Mouse (Mus musculus) retina, postnatal 1 day (tissue): ENCODE data around the gene Alox15.
"Not testable (repeated sequence)": the region's sequence is repeated elsewhere in the genome, so short reads cannot be mapped to it uniquely, and the experiment has no call there.

ENCODE experiments used
- DNase-seq: peaks from one replicate; pipeline ENCODE4 v3.0.0-alpha.2; 2012

The Alox15 gene

DNA sequence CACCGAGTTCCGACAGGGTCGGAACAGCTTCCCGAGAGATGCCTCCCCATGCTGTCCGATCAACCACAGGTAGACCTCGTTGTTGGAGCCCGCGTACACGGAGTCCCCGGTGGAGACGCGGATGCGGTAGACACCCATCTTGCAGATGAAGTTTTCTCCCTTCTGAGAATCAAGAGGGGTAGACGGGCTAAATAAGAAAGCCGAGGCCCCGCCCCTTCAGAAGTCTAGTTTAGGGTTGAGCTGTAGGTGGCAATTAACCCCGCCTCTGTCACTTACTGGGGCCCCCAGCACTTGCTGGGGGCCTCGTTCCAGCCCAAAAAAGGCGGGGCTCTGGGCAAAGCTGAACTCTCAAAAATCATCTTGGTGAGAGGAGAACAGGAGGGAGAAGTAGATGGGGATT lies at the start of gene Alox15:
Alox15 (minus strand) TSS at position 164 of the 400 bp plus-strand sequence.
- DNase-seq = peak; percentile 15

DNA sequence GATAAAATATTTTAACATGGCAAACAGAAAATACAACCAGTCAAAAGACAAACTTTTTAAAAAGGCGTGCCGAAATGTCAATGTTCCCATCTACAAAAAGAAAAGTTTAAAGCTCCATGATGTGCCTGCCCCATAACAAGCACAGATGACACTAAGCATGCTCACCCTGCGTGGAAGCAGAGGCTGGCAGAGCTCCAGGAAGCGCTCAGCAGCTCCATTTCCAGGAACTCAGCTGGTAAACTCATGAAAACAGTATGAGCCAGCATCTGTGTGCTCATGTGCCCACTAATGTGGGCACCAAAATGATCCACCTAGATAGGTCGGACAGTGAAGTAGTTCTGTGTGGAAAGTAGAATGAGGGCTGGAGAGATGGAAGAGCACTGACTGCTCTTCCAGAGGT lies 37.6 kb upstream of the Alox15 start:
- no peak for DNase-seq

DNA sequence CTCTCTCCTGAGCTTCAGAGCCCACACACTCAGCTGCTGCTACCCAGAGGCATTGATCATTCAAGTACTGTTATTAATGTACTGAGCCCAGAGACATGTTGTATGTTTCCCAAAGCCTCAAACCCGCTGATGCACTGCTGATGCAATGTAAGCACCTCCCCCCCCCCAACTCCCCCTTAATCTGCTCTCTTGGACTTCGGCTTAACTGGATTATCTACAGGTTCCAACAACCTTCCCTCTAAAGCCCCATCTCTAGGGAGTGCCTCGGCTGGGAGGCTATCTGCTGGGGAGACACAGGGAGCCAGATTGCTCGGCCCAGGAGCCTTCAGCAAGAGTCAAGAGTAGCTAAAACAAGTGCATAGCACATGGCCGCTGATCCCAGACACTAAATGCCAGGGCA lies 35.6 kb upstream of the Alox15 start:
- DNase-seq = peak; percentile 67

DNA sequence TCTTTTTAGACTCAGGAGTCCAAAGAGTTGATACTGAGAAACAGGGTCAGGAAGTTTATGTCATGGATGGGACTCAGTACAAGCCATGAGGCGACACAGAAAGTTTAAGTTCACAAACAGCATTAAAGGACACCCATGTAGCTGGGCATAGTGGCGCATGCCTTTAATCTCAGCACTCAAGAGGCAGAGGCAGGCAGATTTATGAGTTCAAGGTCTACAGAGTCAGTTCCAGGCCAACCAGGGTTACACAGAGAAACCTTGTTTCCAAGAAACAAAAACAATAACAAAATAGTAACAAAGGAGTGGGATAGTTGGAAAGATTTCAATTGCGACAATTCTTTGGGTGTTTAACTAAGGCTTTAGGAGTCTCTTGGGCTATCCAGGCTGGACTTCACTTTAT lies 32.3 kb upstream of the Alox15 start:
- DNase-seq = no peak

DNA sequence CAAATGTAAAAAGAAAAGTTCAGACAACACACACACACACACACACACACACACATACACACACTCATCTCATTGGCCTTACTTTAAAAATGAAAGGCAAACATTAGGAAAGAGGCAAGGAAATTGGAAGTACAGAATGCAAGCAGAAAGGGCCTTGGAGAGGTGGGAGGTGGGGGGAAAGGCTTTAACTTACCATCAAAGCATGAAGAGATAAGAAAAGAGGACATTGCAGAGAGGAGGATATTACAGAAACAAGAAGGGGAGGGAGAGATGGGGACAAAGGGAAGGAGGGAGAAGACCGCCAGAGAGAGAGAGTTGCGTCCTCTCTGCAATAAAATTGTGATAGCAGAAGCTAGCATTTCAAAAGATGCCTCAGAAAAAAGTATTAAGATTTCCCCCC lies 29.5 kb upstream of the Alox15 start:
- no peak for DNase-seq

DNA sequence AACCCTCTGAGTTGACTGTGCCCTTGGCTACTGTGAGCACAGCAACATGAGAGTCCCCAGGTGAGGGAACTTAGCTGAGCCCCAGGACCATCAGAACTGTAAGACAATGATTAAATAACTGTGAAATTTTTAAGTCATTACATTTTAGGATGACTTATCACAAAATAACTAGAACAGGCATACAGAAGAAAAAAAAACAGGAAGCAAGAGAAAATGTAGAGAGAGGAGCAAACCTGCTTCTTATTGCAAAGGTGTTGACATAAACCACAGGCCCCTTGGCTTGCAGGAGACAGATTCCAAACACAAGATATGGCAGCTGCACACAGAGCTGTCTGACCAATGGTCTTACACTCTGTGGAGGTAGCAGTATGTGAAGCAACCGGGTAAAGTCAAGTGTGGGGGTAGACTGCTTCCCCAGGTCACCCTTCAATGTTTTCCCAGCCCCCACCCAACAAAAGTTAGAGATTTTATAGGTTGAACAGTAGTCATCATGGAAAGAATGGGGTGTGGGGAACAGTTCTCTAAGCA lies 28.7 kb upstream of the Alox15 start:
- DNase-seq = no peak

DNA sequence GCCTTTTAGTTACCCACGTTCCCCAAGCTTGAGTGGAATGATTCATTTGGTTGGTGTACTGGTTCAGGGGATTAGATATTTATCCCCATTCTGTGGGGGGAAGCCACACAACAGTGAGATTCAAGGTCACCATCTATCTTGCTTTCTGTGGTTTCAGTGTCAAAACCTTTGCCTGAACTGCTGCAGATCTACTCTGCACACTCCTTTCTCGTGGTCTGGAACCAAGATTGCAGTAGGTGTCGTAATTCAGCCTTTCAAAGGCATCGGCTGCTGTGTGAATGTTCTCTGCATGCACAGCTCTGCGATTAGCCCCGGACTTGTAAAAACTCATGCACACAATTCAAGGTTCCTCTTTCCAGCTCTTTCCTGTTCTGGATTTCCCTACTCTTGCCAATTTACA lies 24.2 kb upstream of the Alox15 start:
- DNase-seq = no peak

DNA sequence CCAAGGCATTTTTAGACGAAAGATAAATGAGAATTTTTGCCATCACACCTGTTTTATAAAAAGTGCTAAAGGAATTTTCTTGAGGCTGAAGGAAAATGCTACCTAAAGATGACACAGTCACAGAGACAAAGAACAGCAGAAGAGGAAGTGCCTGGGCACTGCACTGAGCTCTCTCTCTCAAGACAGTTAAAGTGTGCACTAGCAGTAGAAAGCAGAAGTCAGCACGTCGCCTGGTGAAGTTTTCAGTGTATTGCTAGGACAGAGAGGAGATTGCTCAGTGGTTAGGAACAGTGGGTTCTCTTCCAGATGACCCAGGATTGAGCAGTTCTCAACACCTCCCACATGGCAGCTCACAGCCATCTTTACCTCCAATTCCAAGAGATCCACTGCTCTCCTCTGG lies 22.5 kb upstream of the Alox15 start:
- DNase-seq = no peak

DNA sequence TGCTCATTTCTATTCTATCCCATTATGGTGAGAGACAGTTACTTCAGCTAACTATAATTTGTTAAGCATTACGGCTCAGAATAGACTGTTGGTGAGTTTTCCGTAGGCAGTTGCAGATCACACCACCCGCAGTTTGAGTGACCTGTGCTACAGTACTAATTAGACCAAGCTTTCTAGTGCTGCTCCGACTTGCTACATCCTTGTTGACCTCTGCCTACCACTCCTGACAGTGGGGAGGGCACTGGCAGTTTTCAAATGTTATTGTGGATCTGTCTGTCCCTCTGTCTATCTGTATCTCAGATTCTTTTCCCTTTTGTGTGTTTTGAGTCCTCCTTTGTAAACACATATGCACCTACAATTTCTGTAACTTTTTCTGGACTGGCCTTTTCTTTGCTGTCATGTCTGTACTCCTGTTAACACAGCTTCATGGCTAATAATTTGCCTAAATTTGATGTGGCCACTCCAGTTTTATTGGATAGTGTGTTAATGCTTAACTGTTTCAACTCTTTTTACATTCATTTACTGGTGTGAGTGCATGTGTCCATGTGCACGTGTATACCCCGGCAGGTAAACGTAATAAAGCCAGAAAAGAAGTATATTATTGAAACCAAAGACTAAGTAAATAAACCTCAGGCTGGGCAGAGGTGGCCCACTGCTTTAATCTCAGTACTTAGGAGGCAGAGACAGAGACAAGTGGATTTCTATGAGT lies 21.2 kb upstream of the Alox15 start:
- no peak for DNase-seq

DNA sequence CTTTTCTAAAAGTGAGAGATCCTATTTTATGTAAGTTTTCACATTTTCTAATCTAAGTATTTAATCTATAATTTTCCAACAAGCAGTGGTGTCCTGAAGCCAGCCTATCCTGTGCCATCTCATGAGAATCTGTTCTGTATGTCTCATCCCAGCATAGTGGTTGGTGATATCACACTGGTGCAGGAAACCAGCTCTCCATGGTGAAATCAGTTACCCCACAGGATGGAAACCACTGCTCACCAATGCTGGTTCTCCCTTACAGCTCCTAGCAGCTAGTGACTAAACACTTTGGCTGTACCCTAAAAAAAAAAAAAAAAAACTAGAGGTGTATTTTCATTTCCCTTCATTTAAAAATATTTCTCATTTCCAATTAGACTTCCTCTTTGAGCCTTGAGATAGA lies 20.6 kb upstream of the Alox15 start:
- DNase-seq = no peak

DNA sequence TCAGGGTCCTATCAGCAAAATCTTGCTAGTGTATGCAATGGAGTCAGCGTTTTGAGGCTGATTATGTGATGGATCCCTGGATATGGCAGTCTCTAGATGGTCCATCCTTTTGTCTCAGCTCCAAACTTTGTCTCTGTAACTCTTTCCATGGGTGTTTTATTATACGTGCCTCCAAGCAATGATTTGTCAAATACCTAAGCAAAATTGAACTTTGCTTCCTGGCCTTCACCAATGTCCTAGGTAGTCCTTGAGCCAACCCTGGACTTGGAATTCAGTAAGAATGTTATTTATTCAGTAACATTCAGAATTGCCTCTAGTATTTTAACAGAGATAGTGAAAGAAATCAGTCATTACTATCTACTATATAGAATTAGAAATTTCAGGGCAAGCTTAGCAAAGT lies 16.8 kb upstream of the Alox15 start:
- DNase-seq = not testable (repeated sequence)

DNA sequence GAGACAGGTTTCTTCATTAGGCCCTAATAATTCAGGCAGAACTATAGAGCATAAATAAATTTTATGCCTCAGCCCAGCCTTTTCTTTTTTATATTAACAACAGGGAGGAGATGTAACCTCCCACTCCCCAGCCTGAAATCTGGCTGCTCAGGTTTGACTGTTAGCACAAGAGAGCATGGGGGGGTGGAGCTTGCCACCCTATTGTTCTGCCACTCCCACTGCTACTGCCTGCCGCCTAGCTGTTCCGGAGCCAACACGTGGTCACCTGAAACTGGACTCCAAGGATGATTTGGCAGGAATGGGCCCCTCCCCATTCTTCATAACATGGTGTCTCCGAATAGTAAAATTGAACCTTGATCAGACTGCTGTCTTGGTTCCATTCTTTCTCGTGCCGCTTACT lies 15.9 kb upstream of the Alox15 start:
- DNase-seq = not testable (repeated sequence)

DNA sequence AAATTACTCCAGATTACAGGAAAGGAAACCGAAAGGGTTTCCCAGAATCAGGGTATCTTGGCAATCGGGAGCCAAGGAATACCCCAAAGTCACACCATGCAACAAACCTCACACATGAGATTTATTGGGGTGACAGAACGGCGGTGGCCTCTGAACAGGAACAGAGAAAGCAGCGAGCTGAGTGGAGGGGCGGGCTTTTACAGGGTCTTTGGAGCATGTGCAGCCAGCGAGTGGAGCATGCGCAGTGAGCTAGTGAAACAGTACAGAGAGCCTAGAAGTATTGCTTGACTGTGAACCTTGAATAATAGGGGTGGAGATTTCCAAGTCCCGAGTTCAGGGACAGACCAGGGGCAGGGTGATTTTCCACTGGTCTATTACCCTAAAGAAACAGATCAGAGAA lies 3.2 kb downstream of the Alox15 start:
- DNase-seq = no peak

DNA sequence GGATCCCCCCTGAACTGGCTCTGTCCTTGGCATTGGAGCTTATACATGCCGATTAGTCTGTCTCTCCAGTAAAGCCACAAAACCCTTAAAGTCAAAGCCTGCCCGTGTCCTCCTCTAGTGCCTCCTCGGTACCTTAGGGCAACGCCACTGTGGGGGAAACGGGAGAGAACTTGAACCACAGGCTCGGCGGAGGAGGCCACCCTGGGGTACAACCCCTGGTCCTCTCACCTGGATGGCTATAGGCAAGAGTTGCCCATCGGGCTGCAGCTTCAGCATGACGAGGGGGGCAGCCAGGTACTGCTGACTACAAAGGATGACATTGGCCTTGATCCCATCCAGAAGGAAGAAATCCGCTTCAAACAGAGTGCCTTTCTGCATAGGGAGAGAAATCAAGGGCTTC lies 4.0 kb downstream of the Alox15 start:
- no peak for DNase-seq

DNA sequence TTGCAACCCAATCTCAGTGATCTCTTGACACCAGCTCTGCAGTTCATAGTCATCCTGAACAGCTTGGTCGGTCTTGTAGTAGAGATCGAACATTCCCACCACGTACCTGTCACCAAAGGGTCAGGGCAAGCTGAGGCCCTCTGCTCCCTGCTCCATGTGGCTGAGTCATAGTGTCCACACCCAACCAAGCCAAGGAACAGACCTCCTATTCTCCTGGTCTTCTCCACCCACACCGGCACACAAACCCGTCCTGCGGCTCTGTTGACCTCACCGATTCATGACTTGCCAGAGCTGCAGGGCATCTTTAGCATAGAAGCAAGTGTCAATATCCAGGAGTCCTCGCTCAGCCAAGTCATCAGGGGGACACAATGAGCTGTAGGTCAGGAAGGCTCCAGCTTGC lies 6.3 kb downstream of the Alox15 start:
- DNase-seq = no peak

DNA sequence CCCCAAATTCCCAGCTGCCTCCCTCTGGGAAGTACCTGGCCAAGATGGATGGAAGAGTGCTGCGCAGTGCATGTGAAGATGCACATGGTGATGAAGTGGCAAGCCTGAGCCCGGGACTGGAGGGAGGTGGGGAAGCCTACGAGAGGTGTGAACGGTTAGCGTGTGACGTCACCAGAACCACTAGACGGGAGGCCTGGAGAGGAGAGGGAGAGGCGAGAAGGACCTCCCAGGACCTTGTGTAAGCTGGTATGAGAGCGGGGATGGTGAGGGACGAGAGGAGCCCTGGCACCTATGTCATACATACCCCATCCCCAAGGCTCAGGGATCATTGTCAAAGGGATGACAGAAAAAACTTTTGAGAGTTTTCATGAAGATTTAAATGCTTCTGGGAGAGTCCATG lies 6.8 kb downstream of the Alox15 start:
- no peak for DNase-seq

DNA sequence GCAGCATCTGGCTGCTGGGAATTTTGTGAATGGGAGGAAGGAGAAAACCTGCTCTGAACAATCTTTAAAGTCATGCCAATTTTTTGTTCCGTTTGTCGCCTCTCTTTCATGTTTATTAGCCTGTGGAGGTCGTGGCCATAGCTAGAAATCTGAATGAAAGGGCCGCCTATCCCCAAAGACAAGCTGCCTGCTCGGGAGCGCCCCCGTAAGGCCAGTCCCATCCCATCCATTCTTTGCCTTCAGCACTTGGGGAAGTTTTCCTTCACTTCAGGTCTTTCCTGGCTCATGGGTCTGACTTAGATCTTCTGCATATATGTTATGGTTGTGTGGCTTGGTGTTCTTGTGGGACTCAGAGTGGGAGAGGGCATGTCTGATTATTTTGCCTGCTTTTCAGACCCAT lies 12.3 kb downstream of the Alox15 start:
- DNase-seq = no peak

DNA sequence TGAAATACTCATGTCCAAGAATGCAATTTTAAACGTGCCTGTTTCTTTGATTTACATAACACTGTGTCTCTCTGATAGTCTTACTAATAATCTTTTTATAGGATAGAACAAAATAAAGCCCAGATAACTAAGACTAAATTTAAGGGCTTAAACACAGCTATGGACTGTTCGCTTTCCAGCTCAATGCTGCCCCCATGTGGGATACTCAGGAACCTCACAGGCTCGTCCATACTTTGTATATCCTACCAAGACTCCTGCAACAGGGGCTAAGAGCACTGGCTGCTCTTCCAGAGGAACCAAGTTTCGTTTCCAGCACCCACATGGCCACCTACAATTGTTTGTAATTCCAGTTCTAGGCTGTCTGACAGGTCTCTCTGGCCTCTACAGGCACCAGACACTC lies 17.4 kb downstream of the Alox15 start:
- peak; percentile 67 for DNase-seq

DNA sequence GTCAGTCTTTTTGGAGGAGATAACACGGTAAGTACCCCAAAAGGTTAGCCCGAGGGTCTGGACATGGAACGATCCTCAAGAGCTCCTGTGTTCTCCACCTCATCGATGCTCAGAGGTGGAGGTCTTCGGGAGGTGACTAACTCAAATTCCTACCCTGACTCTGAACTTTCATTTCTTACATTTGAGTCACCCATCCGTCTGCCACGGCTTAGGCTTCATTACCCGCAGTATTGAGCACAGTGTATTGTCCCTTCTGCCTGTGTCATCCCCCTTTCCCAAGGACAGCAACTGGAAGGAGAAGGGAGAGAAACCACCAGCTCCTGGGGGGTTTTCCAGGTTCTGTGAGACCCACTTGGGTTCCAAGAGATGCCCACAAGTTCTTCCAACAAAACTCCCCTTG lies 27.1 kb downstream of the Alox15 start:
- no peak for DNase-seq

DNA sequence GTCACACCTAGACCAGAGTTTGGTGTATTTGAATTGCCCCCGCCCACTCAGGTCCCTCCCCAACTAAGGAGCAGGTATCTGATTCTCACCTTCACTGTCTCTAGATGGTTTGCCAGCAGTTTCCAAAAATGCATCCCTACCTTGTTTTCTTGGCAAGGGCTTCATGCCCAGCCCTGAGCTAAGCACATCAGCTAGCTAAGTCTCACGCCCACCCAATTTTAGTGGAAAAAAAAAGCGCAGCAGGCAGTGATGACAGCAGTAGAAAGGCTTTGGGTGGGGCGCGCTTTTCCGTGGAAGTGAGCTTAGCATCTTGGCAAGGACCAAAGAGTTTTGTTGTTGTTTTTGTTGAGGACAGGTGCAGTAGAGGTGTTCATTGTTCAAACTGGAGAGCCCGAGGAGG lies 29.3 kb downstream of the Alox15 start, which contains the start of gene Alox12e:
Alox12e (minus strand) TSS at position 101 of the 400 bp plus-strand sequence.
- no peak for DNase-seq

DNA sequence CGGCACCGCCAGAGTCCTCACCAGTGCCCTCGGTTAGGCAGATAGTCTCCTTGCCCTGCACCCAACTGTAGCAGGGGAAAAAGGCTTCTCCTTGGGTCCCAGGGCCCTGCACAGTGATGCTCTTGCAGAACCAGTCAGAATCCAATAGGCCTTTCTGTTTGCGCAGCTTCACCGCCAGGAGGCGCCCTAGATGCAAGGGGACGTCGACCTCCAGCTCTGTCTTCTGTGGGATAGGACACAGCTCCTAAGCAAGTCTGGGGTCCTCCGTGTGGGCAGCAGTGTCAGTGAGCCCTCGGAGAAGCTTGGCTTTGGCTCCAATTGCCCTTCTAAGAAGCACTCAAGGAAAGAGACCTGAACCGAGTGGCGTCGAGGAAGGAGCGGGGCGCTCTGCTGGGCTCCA lies 30.2 kb downstream of the Alox15 start:
- peak; percentile 73 for DNase-seq

DNA sequence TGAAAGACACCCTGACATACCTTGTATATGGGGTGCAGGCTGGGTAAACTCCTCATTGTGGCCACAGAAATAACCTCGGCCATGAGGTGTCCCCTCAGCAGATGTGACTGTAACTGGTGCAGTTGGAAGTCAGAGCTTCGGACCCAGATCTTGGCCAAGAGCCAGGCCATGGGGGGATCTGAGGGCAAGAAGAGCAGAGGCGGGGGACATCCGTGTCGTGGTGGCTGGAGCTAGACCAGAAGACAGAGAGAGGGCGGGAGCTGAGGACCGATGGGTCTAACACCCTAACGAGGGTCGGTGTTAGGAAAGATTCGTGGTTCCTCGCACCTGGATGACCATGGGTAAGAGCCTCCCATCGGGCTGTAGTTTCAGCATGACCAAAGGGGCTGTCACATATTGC lies 32.2 kb downstream of the Alox15 start:
- DNase-seq = no peak

DNA sequence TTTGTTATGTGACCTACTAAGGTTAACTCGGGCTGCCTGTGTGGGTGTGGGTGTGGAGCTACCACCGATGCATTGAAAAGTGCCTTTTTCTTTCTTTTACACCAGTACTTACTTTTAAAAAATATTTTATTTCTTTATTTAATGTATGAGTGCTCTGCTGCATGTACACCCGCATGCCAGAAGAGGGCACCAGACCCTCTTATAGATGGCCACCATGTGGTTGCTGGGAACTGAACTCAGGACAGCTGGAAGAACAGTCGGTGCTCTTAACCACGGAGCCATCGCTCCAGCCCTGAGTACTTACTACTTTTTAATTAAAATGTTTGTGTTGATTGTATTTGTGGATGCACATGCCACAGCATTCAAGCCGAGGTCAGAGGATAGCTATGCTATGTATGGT lies 38.0 kb downstream of the Alox15 start:
- DNase-seq = peak; percentile 22

DNA sequence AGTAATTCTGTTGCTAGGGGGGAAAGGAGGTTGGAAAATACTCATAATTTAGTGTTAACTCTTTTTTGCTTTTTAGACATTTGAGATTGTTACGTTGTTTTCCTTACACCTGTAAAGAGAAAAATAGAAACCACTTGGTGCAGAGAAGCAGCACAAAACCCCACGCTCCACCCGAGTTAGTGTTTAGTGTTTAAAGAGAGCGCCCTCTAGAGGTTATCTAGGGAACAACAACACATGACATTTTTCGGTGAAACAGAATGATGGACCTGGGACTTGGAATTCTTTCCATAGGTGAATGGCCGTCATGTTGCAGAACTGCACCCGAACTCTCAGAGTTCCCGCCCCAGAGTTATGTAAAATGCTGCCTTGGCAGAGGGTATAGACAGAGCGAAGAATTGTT lies 42.5 kb downstream of the Alox15 start:
- peak; percentile 75 for DNase-seq

DNA sequence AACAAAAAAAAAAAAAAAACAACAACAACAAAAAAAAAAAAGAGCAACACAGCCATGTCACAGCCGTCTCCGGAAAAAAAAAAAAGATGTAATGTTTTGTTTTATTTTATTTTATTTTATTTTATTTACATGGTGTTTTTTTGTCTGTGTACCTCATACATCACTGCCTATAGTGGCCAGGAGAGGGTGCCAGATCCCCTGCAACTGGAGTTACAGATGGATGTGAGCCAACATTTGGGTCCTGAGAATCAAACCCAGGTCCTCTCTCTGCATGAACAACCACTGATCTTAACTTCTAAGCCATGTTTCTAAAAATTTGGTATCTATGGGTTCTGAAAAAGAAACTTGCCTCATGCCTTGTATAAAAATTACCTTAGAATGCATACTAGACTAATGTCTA lies 43.5 kb downstream of the Alox15 start:
- DNase-seq = peak; percentile 20
